Comparison of ENCODE assay signal across 22 mouse cellular contexts in genomic region chr12:80300833-80301456, GRCm38 (mm10). TPM values are rescaled to one million over a fixed set of nuclear protein-coding genes. Genes with fewer than 3 reads are reported as not detected.
DNase-seq lines count a peak whose midpoint lies in the region; ATAC-seq lines count a peak whose summit lies in the region.
"Had no signal": no experiment of that assay in that cellular context is flagged by ENCODE, and none has a peak within 500 bp of the region (broad histone marks: within the 10 kb centered on the region; RNA-seq: fewer than 3 reads in every experiment).

No protein-coding gene starts in this region.

- WGBS in embryonic facial prominence, embryonic 13.5 days: 67% methylated on average over 9 of the region's 9 CpGs
- 79% methylated on average over 9 of the region's 9 CpGs for WGBS in embryonic facial prominence, embryonic 10.5 days

- H3K36me3 ChIP-seq in embryonic facial prominence, embryonic 13.5 days: no peaks in the 10 kb centered on the region
- H3K36me3 ChIP-seq in embryonic facial prominence, embryonic 10.5 days (replicated peaks): no peaks in the 10 kb centered on the region
- H3K36me3 ChIP-seq in megakaryocyte, embryonic 14.5 days (replicated peaks; ENCODE audit: low read length): no peaks in the 10 kb centered on the region
- H3K36me3 ChIP-seq: embryonic facial prominence, embryonic 15.5 days; forebrain, embryonic 10.5 days; heart, embryonic 12.5 days; hindbrain, embryonic 10.5 days had no signal

- no peak overlapping the region for H3K4me2 ChIP-seq in embryonic facial prominence, embryonic 13.5 days
- H3K4me2 ChIP-seq: embryonic facial prominence, embryonic 15.5 days; heart, embryonic 12.5 days; hindbrain, embryonic 14.5 days had no signal

- no peak for DNase-seq in embryonic facial prominence, embryonic 10.5 days (ENCODE audit: low spot score)
- peak; percentile 5 for DNase-seq in right cerebral cortex, adult 18-20 months
- no peak for DNase-seq in right cerebral cortex, postnatal 36 days (ENCODE audit: low spot score in 2 of 2)
- peak; percentile 8 for DNase-seq in right cerebral cortex, postnatal 25 days
- DNase-seq: adrenal gland, postnatal 36 days; cerebellum, adult 11 months; cerebellum, adult 8-10 months; cerebellum, postnatal 36 days; gastrocnemius, adult 2 months; gastrocnemius, postnatal 25 days had no signal

- H3K27ac ChIP-seq in embryonic facial prominence, embryonic 13.5 days: peak overlapping the region; percentile 22; the same call in 1 of the 2 replicates
- H3K27ac ChIP-seq in embryonic facial prominence, embryonic 10.5 days (replicated peaks): no peak overlapping the region
- H3K27ac ChIP-seq: embryonic facial prominence, embryonic 15.5 days; forebrain, embryonic 10.5 days; gastrocnemius, adult 2 months; hindbrain, embryonic 10.5 days; hindbrain, embryonic 14.5 days had no signal

- no peak overlapping the region for H3K4me3 ChIP-seq in embryonic facial prominence, embryonic 13.5 days
- no peak overlapping the region for H3K4me3 ChIP-seq in embryonic facial prominence, embryonic 10.5 days
- peak overlapping the region; percentile 17 for H3K4me3 ChIP-seq in megakaryocyte, embryonic 14.5 days (replicated peaks)
- H3K4me3 ChIP-seq: embryonic facial prominence, embryonic 15.5 days; erythroblast, embryonic 14.5 days; forebrain, embryonic 10.5 days; gastrocnemius, adult 2 months; heart, embryonic 12.5 days; hindbrain, embryonic 10.5 days had no signal

- no peaks in the 10 kb centered on the region for H3K9me3 ChIP-seq in embryonic facial prominence, embryonic 13.5 days
- H3K9me3 ChIP-seq in embryonic facial prominence, embryonic 10.5 days: peaks cover 6% of the 10 kb centered on the region; the same call in 1 of the 2 replicates
- H3K9me3 ChIP-seq in megakaryocyte, embryonic 14.5 days: peaks cover 21% of the 10 kb centered on the region
- H3K9me3 ChIP-seq: embryonic facial prominence, embryonic 15.5 days; forebrain, embryonic 10.5 days had no signal

- no peaks in the 10 kb centered on the region for H3K4me1 ChIP-seq in embryonic facial prominence, embryonic 13.5 days
- H3K4me1 ChIP-seq in embryonic facial prominence, embryonic 10.5 days: no peaks in the 10 kb centered on the region
- H3K4me1 ChIP-seq in megakaryocyte, embryonic 14.5 days: peaks cover 5% of the 10 kb centered on the region
- H3K4me1 ChIP-seq: embryonic facial prominence, embryonic 15.5 days; forebrain, embryonic 10.5 days; heart, embryonic 12.5 days; hindbrain, embryonic 10.5 days had no signal

- no peaks in the 10 kb centered on the region for H3K27me3 ChIP-seq in embryonic facial prominence, embryonic 13.5 days
- H3K27me3 ChIP-seq in embryonic facial prominence, embryonic 10.5 days (replicated peaks; ENCODE audit: low read depth, poor library complexity, severe bottlenecking): no peaks in the 10 kb centered on the region
- H3K27me3 ChIP-seq in megakaryocyte, embryonic 14.5 days (replicated peaks): peaks cover 38% of the 10 kb centered on the region
- H3K27me3 ChIP-seq: embryonic facial prominence, embryonic 15.5 days; heart, embryonic 12.5 days; Patski had no signal

- H3K9ac ChIP-seq in embryonic facial prominence, embryonic 13.5 days: 0 out of 2 replicates have a peak overlapping the region, but pooled peaks have one; percentile 27
- H3K9ac ChIP-seq: embryonic facial prominence, embryonic 15.5 days; heart, embryonic 12.5 days; hindbrain, embryonic 14.5 days had no signal

- ATAC-seq in embryonic facial prominence, embryonic 13.5 days (ENCODE audit: insufficient number of reproducible peaks, insufficient read depth, low FRiP score, low TSS enrichment, low read depth): no peak
- no peak for ATAC-seq in megakaryocyte, adult 5-6 weeks (ENCODE audit: poor library complexity, severe bottlenecking)
- ATAC-seq: activated CD4-positive, CD25-positive, alpha-beta regulatory T cell, adult 4 months; forebrain, embryonic 14.5 days; Patski had no signal

RNA-seq across cellular contexts. Expression of gene Actn1, which starts 40.8 kb away (rescaled TPM):
- polyA plus RNA-seq in embryonic facial prominence, embryonic 13.5 days (2015; fragmentation: Nextera tagmentation; extraction: Ambion mirVana): 37.5 and 39.4 TPM in 2 replicates
- 38.2 and 39.3 TPM in 2 replicates for polyA plus RNA-seq in embryonic facial prominence, embryonic 10.5 days (2016; fragmentation: Nextera tagmentation; extraction: Ambion mirVana)
- polyA plus RNA-seq in megakaryocyte, embryonic 14.5 days (2012; ENCODE audit: insufficient read depth, low replicate concordance): 408 and 519 TPM in 2 replicates
- total RNA-seq in megakaryocyte, adult 5-6 weeks (2015): 31.2 and 38.6 TPM in 2 replicates
- 30.9 and 52.5 TPM in 2 replicates for total RNA-seq in megakaryocyte, adult 5-6 weeks (2017)

Comparison
In these comparisons a context has a peak if more than half of its experiments do, and no peak if none do; other contexts are left out.
1. DNase-seq: peak in right cerebral cortex, adult 18-20 months (single experiment) and right cerebral cortex, postnatal 25 days (single experiment); none in embryonic facial prominence, embryonic 10.5 days (single experiment) and right cerebral cortex, postnatal 36 days (0 of 2).
2. RNA of gene Actn1, which starts 40.8 kb away (polyA plus RNA-seq): 408 to 519 TPM in megakaryocyte, embryonic 14.5 days; 37.5 to 39.4 TPM in embryonic facial prominence, embryonic 13.5 days and 38.2 to 39.3 TPM in embryonic facial prominence, embryonic 10.5 days; every median in the first group is over 10 times any median in the second.